Mouse (Mus musculus) midbrain, postnatal 0 days (tissue): ENCODE results near the gene Eif1. TPM values are rescaled to one million over a fixed set of nuclear protein-coding genes. Genes with fewer than 3 reads are reported as not detected.

ENCODE experiments used
- ATAC-seq: fragments of 200-750 bp; cut with Nextera tagmentation; 2 replicates; pipeline ENCODE4 v1.8.0; 2017; ENCODE audit warnings: moderate number of reproducible peaks, mild to moderate bottlenecking, moderate TSS enrichment, moderate library complexity; ENCODE audit not compliant: low FRiP score
- DNase-seq: peaks from one replicate; pipeline ENCODE4 v3.0.0-alpha.2; 2015; ENCODE audit warnings: low spot score
- H3K27ac ChIP-seq: fragments of 300-500 bp; sonication (generic); 2 replicates; pipeline ENCODE4 v1.5.1; 2014; ENCODE audit warnings: low read depth, mild to moderate bottlenecking, low read length, mixed read lengths
- H3K27me3 ChIP-seq: fragments of 300-500 bp; sonication (generic); 2 replicates; pipeline ENCODE4 v1.6.1; 2014; ENCODE audit warnings: low read length, control low read depth, mixed read lengths; ENCODE audit not compliant: insufficient read depth
- H3K36me3 ChIP-seq: fragments of 300-500 bp; sonication (generic); 2 replicates; pipeline ENCODE4 v1.6.1; 2014; ENCODE audit warnings: low read length, control low read depth, mixed read lengths; ENCODE audit not compliant: insufficient read depth
- H3K4me1 ChIP-seq: fragments of 300-500 bp; sonication (generic); 2 replicates; pipeline ENCODE4 v1.6.1; 2014; ENCODE audit warnings: mild to moderate bottlenecking, control low read depth, antibody characterized with exemption, low read length, mixed read lengths; ENCODE audit not compliant: insufficient read depth
- H3K4me2 ChIP-seq: fragments of 300-500 bp; sonication (generic); 2 replicates; pipeline ENCODE4 v1.6.1; 2014; ENCODE audit warnings: low read depth, mild to moderate bottlenecking, low read length, mixed read lengths; ENCODE audit not compliant: poor library complexity, severe bottlenecking
- H3K4me3 ChIP-seq: fragments of 300-500 bp; sonication (generic); 2 replicates; pipeline ENCODE4 v1.5.1; 2014; ENCODE audit warnings: low read depth, mild to moderate bottlenecking, low read length, moderate library complexity
- H3K9ac ChIP-seq: fragments of 300-500 bp; sonication (generic); replicated peaks from 2 replicates; pipeline ENCODE4 v1.6.1; 2014; ENCODE audit warnings: mild to moderate bottlenecking, low read length, moderate library complexity, mixed read lengths; ENCODE audit not compliant: poor library complexity, severe bottlenecking
- H3K9me3 ChIP-seq: fragments of 300-500 bp; sonication (generic); 2 replicates; pipeline ENCODE4 v1.6.1; 2016; ENCODE audit warnings: low read length, control low read depth
- CTCF ChIP-seq: IDR thresholded peaks from 2 replicates; pipeline ENCODE4 v1.5.1; 2016; ENCODE audit warnings: antibody characterized with exemption, mild to moderate bottlenecking
- WGBS: fragments of 180-500 bp; shearing (Covaris S2); extraction: QIAGEN DNeasy Blood & Tissue Kit; methylation state at CpG from one replicate; pipeline ENCODE4 v1.1.7; 2014; 5-methylcytosine and 5-hydroxymethylcytosine counted together
- polyA plus RNA-seq: library from polyadenylated mRNA; unstranded; fragments of >200 nt; fragmentation: Nextera tagmentation; extraction: Ambion mirVana; gene quantifications from 2 replicates; pipeline ENCODE4 v1.2.1, GENCODE M21; 2015
- total RNA-seq: library from RNA; depleted of rRNA; stranded (reverse); fragments of >200 nt; gene quantifications from 2 replicates; pipeline ENCODE4 v1.2.3, GENCODE M21; 2014; rRNA removed

Eif1 gene
- total and polyA plus RNA-seq, 2 experiments from 2014 or later = 84.7 to 1,297 TPM

- peak; percentile 94 for TF ChIP-seq CTCF
- Histone ChIP-seq H3K9ac (no peak overlapping the region), H3K36me3 (no peaks in the 10 kb centered on the region), H3K4me3 (no peak overlapping the region), H3K9me3 (no peaks in the 10 kb centered on the region), H3K27ac (peak overlapping the region; percentile 47; the same call in 1 of the 2 replicates), H3K4me1 (no peaks in the 10 kb centered on the region), H3K27me3 (no peaks in the 10 kb centered on the region), H3K4me2 (no peak overlapping the region)
- ATAC-seq (peak; percentile 45; the same call in 1 of the 2 replicates), DNase-seq (peak; percentile 80)
- 15% methylated on average over 8 of the region's 8 CpGs for WGBS
Observed at GRCm38 (mm10) chr11:100362209-100362978, 42.7 kb downstream of the Eif1 start.

GRCm38 (mm10) chr11:100362979-100363562, 43.4 kb downstream of the Eif1 start:
- Histone ChIP-seq H3K27me3 (no peaks in the 10 kb centered on the region), H3K36me3 (no peaks in the 10 kb centered on the region), H3K27ac (no peak overlapping the region; the same call in 1 of the 2 replicates), H3K9me3 (no peaks in the 10 kb centered on the region), H3K4me1 (no peaks in the 10 kb centered on the region), H3K4me2 (no peak overlapping the region), H3K4me3 (no peak overlapping the region), H3K9ac (no peak overlapping the region)
- peak; percentile 84 for TF ChIP-seq CTCF
- WGBS = 17% methylated on average over 12 of the region's 12 CpGs
- no peak for ATAC-seq
- peak; percentile 62 for DNase-seq

GRCm38 (mm10) chr11:100369145-100369544, 49.5 kb downstream of the Eif1 start:
- Histone ChIP-seq H3K27ac (no peak overlapping the region), H3K27me3 (no peaks in the 10 kb centered on the region), H3K4me2 (no peak overlapping the region), H3K9ac (no peak overlapping the region), H3K36me3 (peaks cover 24% of the 10 kb centered on the region), H3K4me1 (no peaks in the 10 kb centered on the region), H3K4me3 (no peak overlapping the region), H3K9me3 (no peaks in the 10 kb centered on the region)
- 82% methylated on average over 7 of the region's 7 CpGs for WGBS
- TF ChIP-seq CTCF = no peak
- DNase-seq (no peak), ATAC-seq (no peak)

GRCm38 (mm10) chr11:100369822-100370221, 50.1 kb downstream of the Eif1 start:
- Histone ChIP-seq H3K4me1 (no peaks in the 10 kb centered on the region), H3K36me3 (peaks cover 27% of the 10 kb centered on the region), H3K9me3 (no peaks in the 10 kb centered on the region), H3K4me3 (no peak overlapping the region), H3K27ac (no peak overlapping the region), H3K4me2 (no peak overlapping the region), H3K9ac (no peak overlapping the region), H3K27me3 (no peaks in the 10 kb centered on the region)
- TF ChIP-seq CTCF = no peak
- 84% methylated on average over 8 of the region's 8 CpGs for WGBS
- ATAC-seq (no peak), DNase-seq (no peak)

Other genes starting within 250 kb of the Eif1 start
- gene Krt32, start 231.7 kb upstream of the Eif1 start, total RNA-seq = not detected in 2 replicates
- not detected in 2 replicates for gene Krt32, start 231.7 kb upstream of the Eif1 start, polyA plus RNA-seq
- 0.60 TPM in 1 of 2 replicates, not detected in the other for gene Krt35, start 223.6 kb upstream of the Eif1 start, total RNA-seq
- gene Krt35, start 223.6 kb upstream of the Eif1 start, polyA plus RNA-seq = 0.10 TPM in 1 of 2 replicates, not detected in the other
- 0.44 TPM in 1 of 2 replicates, not detected in the other for gene Krt36, start 214.3 kb upstream of the Eif1 start, total RNA-seq
- not detected in 2 replicates for gene Krt36, start 214.3 kb upstream of the Eif1 start, polyA plus RNA-seq
- gene Krt13, start 198.3 kb upstream of the Eif1 start, total RNA-seq = not detected in 2 replicates
- not detected in 2 replicates for gene Krt13, start 198.3 kb upstream of the Eif1 start, polyA plus RNA-seq
- 0.33 and 6.0 TPM in 2 replicates for gene Krt15, start 184.0 kb upstream of the Eif1 start, total RNA-seq
- 0.22 and 0.43 TPM in 2 replicates for gene Krt15, start 184.0 kb upstream of the Eif1 start, polyA plus RNA-seq
- 1.6 and 5.4 TPM in 2 replicates for gene Krt19, start 171.2 kb upstream of the Eif1 start, total RNA-seq
- 6.5 and 8.1 TPM in 2 replicates for gene Krt19, start 171.2 kb upstream of the Eif1 start, polyA plus RNA-seq
- not detected in 2 replicates for gene Krt9, start 126.6 kb upstream of the Eif1 start, total RNA-seq
- not detected in 2 replicates for gene Krt9, start 126.6 kb upstream of the Eif1 start, polyA plus RNA-seq
- 0.42 and 9.5 TPM in 2 replicates for gene Krt14, start 112.3 kb upstream of the Eif1 start, total RNA-seq
- 0.54 and 0.75 TPM in 2 replicates for gene Krt14, start 112.3 kb upstream of the Eif1 start, polyA plus RNA-seq
- not detected in 2 replicates for gene Krt16, start 71.0 kb upstream of the Eif1 start, total RNA-seq
- gene Krt16, start 71.0 kb upstream of the Eif1 start, polyA plus RNA-seq = not detected in 2 replicates
- 0.52 and 5.5 TPM in 2 replicates for gene Krt17, start 58.9 kb upstream of the Eif1 start, total RNA-seq
- 1.2 and 1.5 TPM in 2 replicates for gene Krt17, start 58.9 kb upstream of the Eif1 start, polyA plus RNA-seq
- gene Krt42, start 50.0 kb upstream of the Eif1 start, total RNA-seq = 0.27 TPM in 1 of 2 replicates, not detected in the other
- gene Krt42, start 50.0 kb upstream of the Eif1 start, polyA plus RNA-seq = not detected in 2 replicates
- not detected in 2 replicates for gene Gast, start 14.5 kb downstream of the Eif1 start, total RNA-seq
- 1.1 and 2.2 TPM in 2 replicates for gene Gast, start 14.5 kb downstream of the Eif1 start, polyA plus RNA-seq
- gene Hap1, start 36.2 kb downstream of the Eif1 start, total RNA-seq = 743 and 796 TPM in 2 replicates
- gene Hap1, start 36.2 kb downstream of the Eif1 start, polyA plus RNA-seq = 597 and 631 TPM in 2 replicates
- 133 and 156 TPM in 2 replicates for gene Jup, start 77.9 kb downstream of the Eif1 start, total RNA-seq
- 69.7 and 75.5 TPM in 2 replicates for gene Jup, start 77.9 kb downstream of the Eif1 start, polyA plus RNA-seq
- gene P3h4, start 95.0 kb downstream of the Eif1 start, total RNA-seq = 24.4 and 26.0 TPM in 2 replicates
- 23.4 and 23.7 TPM in 2 replicates for gene P3h4, start 95.0 kb downstream of the Eif1 start, polyA plus RNA-seq
- 29.0 and 33.9 TPM in 2 replicates for gene Fkbp10, start 95.8 kb downstream of the Eif1 start, total RNA-seq
- 19.9 and 21.8 TPM in 2 replicates for gene Fkbp10, start 95.8 kb downstream of the Eif1 start, polyA plus RNA-seq
- gene Nt5c3b, start 121.9 kb downstream of the Eif1 start, total RNA-seq = 57.2 and 58.5 TPM in 2 replicates
- 111 and 113 TPM in 2 replicates for gene Nt5c3b, start 121.9 kb downstream of the Eif1 start, polyA plus RNA-seq
- gene Klhl10, start 122.0 kb downstream of the Eif1 start, total RNA-seq = 0.22 and 0.61 TPM in 2 replicates
- 0.45 and 0.65 TPM in 2 replicates for gene Klhl10, start 122.0 kb downstream of the Eif1 start, polyA plus RNA-seq
- 57.4 and 66.2 TPM in 2 replicates for gene Klhl11, start 152.9 kb downstream of the Eif1 start, total RNA-seq
- gene Klhl11, start 152.9 kb downstream of the Eif1 start, polyA plus RNA-seq = 9.1 and 10.3 TPM in 2 replicates
- gene Acly, start 208.1 kb downstream of the Eif1 start, total RNA-seq = 207 and 228 TPM in 2 replicates
- 116 and 120 TPM in 2 replicates for gene Acly, start 208.1 kb downstream of the Eif1 start, polyA plus RNA-seq
- gene Ttc25, start 225.7 kb downstream of the Eif1 start, total RNA-seq = 0.33 and 0.71 TPM in 2 replicates
- 0.96 and 1.4 TPM in 2 replicates for gene Ttc25, start 225.7 kb downstream of the Eif1 start, polyA plus RNA-seq